Mouse (Mus musculus): ENCODE results near the gene Gcnt2. TPM values are rescaled to one million over a fixed set of nuclear protein-coding genes. Genes with fewer than 3 reads are reported as not detected.

Gcnt2 gene
- under 1 TPM; 0.20 to 0.39 TPM for polyA plus RNA-seq (2017; shearing (Covaris generic))

GRCm38 (mm10) chr13:40859652-40860399 lies at the start of gene Gcnt2:
Gene Gcnt2, plus strand, starts transcription at chr13:40859754.
- no peak for ATAC-seq

DNA sequence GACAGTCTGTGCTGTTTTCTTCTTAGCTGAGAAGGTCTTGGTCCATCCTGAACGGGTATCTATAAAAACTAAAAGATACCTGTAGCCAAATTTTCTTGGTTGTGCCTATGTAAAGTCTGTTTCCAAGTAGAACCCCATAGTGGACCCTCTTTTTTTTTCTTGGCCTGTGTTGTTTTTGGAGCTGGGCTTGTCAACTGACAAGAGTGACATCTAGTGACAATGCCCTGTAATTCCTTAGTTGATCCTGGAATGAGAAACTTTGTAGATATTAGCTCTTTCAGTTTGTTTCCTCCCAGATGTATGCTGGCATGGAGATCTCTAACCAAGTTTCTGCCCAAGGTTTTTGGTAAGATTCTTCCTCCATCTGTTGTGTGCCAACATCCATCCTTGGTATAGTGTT lies 38.9 kb upstream of the Gcnt2 start:
- ATAC-seq, result no peak

DNA sequence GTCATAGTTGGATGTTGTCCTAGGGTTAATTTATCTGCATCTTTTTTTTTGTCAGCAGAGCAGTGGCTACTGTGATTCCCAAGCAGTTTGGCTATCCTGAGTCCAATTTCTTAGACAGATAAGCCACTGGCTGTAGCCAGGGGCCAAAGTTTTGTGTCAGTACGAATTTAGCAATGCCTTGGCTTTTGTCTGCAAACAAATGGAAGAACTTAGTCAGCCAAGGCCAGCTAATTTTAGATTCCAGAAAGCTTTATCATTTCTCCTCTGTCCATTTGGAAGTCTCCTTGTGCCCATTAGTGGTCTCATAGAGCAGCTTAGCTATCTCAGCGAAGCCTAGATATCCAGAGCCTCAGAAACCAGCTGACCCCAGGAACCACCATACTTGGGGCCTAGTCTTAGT lies 37.6 kb upstream of the Gcnt2 start:
- no peak for ATAC-seq

- ATAC-seq, result no peak
These were observed 18.3 kb upstream of the Gcnt2 start for GRCm38 (mm10) chr13:40841146-40841787.

GRCm38 (mm10) chr13:40842141-40842540 lies 17.4 kb upstream of the Gcnt2 start:
- ATAC-seq, result no peak

DNA sequence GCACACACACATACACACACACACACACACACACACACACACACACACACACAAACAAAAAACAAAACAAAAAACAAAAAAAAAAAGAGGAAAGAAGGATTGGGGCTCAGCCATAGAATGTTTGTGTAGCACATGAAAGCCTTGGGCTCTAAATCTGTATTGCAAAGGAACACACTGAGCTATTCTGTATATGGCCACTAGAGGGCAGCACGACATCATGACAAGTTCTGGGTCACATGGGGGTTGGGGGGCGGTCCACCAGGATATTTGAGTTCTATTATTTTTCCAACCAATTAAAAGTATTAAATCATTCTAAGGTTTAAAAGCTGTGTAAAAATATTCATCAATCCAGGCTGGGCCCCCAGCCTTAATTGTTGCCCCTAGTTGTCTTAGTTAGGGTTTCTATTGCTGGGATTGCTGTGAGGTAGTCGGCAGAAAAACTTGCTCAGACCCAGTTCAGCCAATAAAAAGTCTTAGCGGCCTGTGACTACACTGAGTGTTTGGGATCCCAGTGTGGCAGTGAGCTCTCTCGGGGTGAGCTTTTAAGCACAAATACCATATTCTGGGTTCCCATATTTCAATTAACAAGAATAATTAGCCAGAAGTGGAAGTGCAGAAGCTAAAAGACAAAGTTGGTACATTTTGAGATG lies 16.0 kb upstream of the Gcnt2 start:
- peak; percentile 41 for ATAC-seq

DNA sequence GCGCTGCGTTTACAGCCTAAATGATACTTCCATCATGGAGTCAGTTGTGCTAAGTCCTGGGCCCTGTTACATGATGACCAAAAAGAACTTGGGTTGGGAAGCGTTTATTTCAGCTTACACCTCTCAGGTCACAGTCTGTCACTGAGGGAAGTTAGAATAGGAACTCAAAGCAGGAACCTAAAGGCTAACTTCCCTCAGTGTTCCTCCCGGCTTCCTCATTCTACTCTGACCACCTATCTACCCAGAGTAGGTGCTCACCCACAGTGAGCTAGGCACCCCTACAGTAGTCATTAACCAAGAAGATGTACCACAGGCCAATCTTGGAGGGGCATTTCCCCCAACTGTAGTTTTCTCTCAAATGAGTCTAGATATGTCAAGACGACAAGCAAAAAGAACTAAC lies 15.4 kb upstream of the Gcnt2 start:
- ATAC-seq, result no peak

GRCm38 (mm10) chr13:40845951-40846350 lies 13.6 kb upstream of the Gcnt2 start:
- ATAC-seq, result no peak

DNA sequence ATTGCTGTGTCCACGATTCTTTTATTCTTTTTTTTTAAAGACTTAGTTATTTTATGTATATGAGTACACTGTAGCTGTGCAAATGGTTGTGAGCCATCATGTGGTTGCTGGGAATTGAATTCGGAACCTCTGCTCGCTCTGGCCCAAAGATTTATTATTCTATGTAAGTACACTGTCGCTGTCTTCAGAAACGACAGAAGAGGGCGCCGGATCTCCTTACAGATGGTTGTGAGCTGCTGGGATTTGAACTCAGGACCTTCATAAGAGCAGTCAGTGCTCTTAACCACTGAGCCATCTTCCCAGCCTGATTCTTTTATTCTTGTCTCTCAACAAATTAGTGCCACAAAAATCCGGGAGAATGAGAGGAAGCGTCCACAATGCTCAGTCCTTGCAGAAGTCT lies 13.2 kb upstream of the Gcnt2 start:
- ATAC-seq, result no peak

DNA sequence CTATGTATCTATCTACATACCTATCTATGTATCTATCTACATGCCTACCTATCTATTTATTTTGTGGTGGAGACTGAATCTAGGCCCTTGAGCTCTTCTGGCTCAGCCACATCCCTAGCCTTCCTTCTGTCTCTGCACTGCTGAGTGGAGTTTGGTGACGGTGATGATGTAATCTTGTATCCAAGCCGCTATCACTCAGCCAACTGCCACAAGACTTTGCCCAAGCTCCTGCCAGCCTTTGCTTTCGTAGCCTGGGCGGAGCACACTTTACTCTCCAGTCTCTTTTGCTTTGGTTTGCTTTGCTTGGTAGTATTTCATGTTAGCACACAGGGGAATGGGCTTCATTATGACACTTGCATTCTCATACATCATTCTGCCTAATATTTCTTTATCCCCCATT lies 11.7 kb upstream of the Gcnt2 start:
- ATAC-seq, result no peak

GRCm38 (mm10) chr13:40850686-40851085 lies 8.9 kb upstream of the Gcnt2 start:
- ATAC-seq, result no peak

GRCm38 (mm10) chr13:40851281-40851680 lies 8.3 kb upstream of the Gcnt2 start:
- no peak for ATAC-seq

- ATAC-seq, result no peak
These were observed 7.6 kb upstream of the Gcnt2 start for GRCm38 (mm10) chr13:40851961-40852360.

DNA sequence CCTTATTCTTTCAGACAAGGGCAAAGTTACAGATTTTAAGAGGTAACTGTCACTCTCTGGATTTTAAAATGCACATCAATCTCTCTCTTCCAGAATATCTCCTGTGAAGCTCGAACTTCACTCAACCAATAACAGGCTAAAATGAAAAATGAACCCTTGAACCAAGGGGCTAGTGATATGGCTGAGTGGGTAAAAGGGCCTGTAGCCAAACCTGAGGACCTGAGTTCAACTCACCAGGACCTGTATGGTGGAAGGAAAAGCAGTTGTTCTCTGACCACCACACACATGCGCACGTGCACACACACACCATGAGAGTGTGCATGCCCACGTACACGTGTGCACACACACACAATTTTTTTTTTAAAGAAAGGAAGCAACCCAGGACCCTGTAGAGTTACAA lies 6.8 kb upstream of the Gcnt2 start:
- ATAC-seq, result no peak

DNA sequence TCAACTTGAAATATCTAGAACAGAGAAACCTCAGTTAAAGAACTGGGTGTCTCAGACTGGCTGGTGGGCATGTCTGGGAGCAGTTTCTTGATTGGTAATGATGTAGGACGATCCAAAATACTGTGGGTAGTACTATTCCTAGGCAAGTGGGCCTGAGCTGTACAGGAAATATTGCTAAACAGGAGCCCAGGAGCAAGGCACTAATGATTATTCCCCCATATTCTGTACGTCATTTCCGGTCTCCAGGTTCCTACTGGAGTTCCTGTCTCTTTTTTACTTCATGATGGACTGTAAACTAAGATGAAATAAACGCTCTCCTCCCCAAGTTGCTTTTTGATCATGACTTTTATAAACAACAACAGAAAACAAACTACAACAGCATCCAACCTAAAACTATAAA lies 5.7 kb upstream of the Gcnt2 start:
- ATAC-seq, result no peak

- no peak for ATAC-seq
These were observed 5.0 kb upstream of the Gcnt2 start for GRCm38 (mm10) chr13:40854451-40855058.

DNA sequence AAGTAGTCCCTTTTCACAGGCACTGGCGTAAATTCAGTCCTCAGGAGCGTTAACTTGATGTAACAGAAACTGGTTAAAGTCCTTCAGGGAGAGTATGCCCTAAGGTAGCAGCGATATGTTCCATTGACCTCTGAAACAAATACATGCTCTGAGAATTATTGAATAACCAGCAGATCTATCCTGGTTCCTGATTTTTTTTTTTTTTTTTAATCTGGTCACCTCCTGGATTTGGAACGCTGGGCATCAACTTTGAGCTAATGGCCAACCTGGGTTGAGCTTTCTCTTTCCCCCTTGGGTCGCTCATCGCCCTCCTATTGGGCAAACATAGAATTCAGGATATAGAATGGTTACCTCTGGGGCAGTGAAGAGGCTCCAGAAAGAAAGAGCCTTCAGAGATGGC lies 4.3 kb upstream of the Gcnt2 start:
- ATAC-seq, result no peak

- no peak for ATAC-seq
These were observed 2.8 kb upstream of the Gcnt2 start for GRCm38 (mm10) chr13:40856786-40857185.

DNA sequence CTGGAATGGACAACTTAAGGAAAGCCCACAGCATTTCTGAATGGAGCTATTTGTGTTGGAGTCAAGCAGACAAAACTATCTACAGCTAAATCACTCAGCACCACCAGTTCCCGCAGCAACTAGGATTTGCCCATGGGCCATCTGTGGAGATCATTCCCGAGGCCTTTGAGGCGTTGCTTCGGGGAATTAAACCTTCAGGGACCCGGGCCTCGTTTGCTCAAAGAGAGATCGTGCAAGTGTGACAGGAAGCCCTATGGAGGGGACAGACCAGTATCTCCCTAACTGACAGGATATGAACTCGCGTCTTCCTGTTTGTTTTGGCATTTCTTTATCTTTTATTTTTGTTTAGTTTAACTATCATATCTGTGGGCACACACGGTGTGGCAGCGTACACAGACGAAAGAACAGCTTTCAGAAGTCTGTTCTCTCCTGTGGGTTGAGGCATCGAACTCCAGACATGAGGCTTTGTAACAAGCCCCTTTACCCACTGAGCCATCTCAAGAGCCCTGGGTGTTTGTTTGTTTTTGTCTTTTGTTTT lies 2.2 kb upstream of the Gcnt2 start:
- no peak for ATAC-seq

- no peak for ATAC-seq
These were observed 329 bp upstream of the Gcnt2 start for GRCm38 (mm10) chr13:40859225-40859624.

GRCm38 (mm10) chr13:40863006-40863405 lies 3.5 kb downstream of the Gcnt2 start:
- no peak for ATAC-seq

DNA sequence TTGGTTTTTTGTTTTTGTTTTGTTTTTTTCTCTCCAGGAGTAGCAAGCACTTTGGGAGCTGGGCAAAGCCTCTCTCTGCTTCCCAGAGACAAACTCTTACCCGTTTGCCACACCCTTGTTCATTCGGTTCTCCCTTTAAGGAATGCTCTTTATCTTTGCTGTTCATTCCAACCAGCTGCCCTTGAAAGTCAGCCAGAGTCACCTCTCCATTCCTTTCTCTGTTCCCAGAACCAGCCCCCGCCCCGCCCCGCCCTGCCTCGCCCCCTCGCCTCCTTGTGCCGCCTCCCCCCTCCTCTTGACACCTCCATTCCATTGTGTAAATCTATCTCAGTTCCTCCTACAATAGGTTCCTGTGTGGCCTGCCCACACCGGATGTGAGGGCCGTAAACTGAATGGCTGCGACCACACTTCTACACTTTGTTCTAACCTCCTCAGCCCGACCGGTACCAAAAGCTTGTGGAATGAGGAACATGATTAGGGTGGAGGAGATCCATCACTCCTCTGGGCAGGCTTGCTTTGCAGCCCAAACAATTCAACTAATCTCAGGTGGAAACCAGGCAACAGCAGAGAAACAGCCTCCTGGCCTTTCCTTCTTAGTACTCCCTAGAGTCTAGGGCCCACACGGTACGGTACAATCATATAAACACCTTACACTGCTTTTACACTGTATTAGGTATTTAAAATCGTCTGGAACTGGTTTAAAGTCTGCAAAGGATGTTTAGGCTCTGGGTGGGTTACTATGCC lies 9.5 kb downstream of the Gcnt2 start:
- ATAC-seq, result no peak

GRCm38 (mm10) chr13:40874021-40874420 lies 14.5 kb downstream of the Gcnt2 start:
- no peak for ATAC-seq

Data from CD4-positive, CD25-positive, alpha-beta regulatory T cell, adult 4 months (primary cell).